Mouse (Mus musculus) CH12.LX (cell line): Measurements from ENCODE around the gene Hpse2.

Experiments
- CTCF ChIP-seq, 2 experiments: IDR thresholded peaks in 1 of 2; conservative IDR thresholded peaks in 1 of 2; 2 replicates each; pipeline ENCODE4 v1.5.1; 2011 to 2012; ENCODE audit warnings: low read depth in 2 of 2, low read length in 2 of 2, improper control_type of control experiment in 1 of 2, inconsistent platforms in 1 of 2, mild to moderate bottlenecking in 1 of 2, moderate library complexity in 1 of 2
- E2F4 ChIP-seq: IDR thresholded peaks from 2 replicates; pipeline ENCODE4 v1.6.1; 2011; ENCODE audit warnings: low read depth, low read length, improper control_type of control experiment; ENCODE audit not compliant: insufficient replicate concordance
- EP300 ChIP-seq: IDR thresholded peaks from 2 replicates; pipeline ENCODE4 v1.6.1; 2011; ENCODE audit warnings: low read length, improper control_type of control experiment
- HCFC1 ChIP-seq: IDR thresholded peaks from 2 replicates; pipeline ENCODE4 v1.6.1; 2012; ENCODE audit warnings: low read depth, mild to moderate bottlenecking, inconsistent platforms, low read length, improper control_type of control experiment
- IRF4 ChIP-seq: IDR thresholded peaks from 2 replicates; pipeline ENCODE4 v1.6.1; 2014; ENCODE audit warnings: low read depth, mild to moderate bottlenecking, inconsistent platforms, low read length, improper control_type of control experiment
- POLR2A ChIP-seq: IDR thresholded peaks from 2 replicates; pipeline ENCODE4 v1.6.1; 2011; ENCODE audit warnings: low read depth, mild to moderate bottlenecking, improper control_type of control experiment, low read length
- RAD21 ChIP-seq: IDR thresholded peaks from 2 replicates; pipeline ENCODE4 v1.6.1; 2011; ENCODE audit warnings: low read depth, mild to moderate bottlenecking, low read length, improper control_type of control experiment, moderate library complexity
- USF1 ChIP-seq: IDR thresholded peaks from 2 replicates; pipeline ENCODE4 v1.6.1; 2014; ENCODE audit warnings: low read depth, mild to moderate bottlenecking, inconsistent platforms, low read length, improper control_type of control experiment
- ZMIZ1 ChIP-seq: IDR thresholded peaks from 2 replicates; pipeline ENCODE4 v1.6.1; 2012; ENCODE audit warnings: low read depth, mild to moderate bottlenecking, inconsistent platforms, low read length, improper control_type of control experiment
- ZNF384 ChIP-seq: IDR thresholded peaks from 2 replicates; pipeline ENCODE4 v1.6.1; 2012; ENCODE audit warnings: low read depth, low read length, improper control_type of control experiment, inconsistent platforms

DNA sequence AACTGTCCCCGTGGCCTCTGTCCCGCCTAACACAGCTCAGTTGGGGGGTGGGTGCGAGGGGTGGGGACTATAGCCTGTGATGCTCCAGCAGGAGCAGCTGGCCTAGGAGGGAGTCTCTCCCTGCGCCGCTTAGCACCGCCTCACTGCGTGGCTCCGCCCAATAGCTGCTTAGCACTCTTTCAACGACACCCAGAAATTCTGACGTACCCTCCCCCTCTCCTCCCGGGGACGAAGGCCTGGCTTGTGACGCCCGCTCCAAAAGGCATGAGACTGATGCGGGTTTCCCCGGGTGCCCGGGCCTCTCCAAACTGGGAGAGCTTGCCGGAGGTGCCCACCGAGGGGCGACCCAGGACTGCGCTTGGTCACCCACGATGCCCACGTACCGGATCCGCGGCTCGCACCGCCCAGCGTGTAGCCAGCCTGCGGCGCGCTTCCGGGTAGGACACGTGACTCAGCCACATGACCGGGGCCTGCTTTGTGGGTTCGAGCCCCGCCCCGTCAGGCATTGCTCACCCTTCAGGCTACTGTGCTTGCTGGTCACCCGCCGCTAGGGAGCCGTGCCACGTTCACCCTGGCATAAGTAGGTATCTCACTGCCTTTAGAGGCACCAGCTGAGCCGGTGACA, 608.5 kb downstream of the Hpse2 start, which contains the start of gene Hps1:
- TF ChIP-seq EP300, result no peak
- TF ChIP-seq USF1, result peak; percentile 98
- peak; percentile 87 for TF ChIP-seq POLR2A
- peak; percentile 65 for TF ChIP-seq ZMIZ1
- TF ChIP-seq RAD21, result no peak
- no peak for TF ChIP-seq E2F4
- TF ChIP-seq HCFC1, result peak; percentile 74
- TF ChIP-seq CTCF (conservative IDR thresholded peaks at IDR 0.05 in 1 of 2, IDR thresholded peaks at IDR 0.05 in 1 of 2; ENCODE audit: low read depth in 2 of 2, low read length in 2 of 2), result no peak; a peak in 1 of 4 replicates
- TF ChIP-seq IRF4, result no peak; the same call in none of the 2 replicates
- TF ChIP-seq ZNF384, result no peak
